Mouse (Mus musculus) embryonic facial prominence, embryonic 11.5 days (tissue): ENCODE results near the gene Dnajc2. TPM values are rescaled to one million over a fixed set of nuclear protein-coding genes. Genes with fewer than 3 reads are reported as not detected.
"Not testable (repeated sequence)": the region's sequence is repeated elsewhere in the genome, so short reads cannot be mapped to it uniquely, and the experiment has no call there.

ENCODE experiments used
- ATAC-seq: fragments of 200-750 bp; cut with Nextera tagmentation; replicated peaks from 2 replicates; pipeline ENCODE4 v1.8.0; 2017; ENCODE audit warnings: low read depth; ENCODE audit not compliant: insufficient number of reproducible peaks, low FRiP score, low TSS enrichment
- DNase-seq: peaks from one replicate; pipeline ENCODE4 v3.0.0-alpha.2; 2015; ENCODE audit warnings: low spot score
- H3K27ac ChIP-seq: fragments of 300-500 bp; sonication (generic); replicated peaks from 2 replicates; pipeline ENCODE4 v1.5.1; 2014; ENCODE audit warnings: mild to moderate bottlenecking, low read depth, low read length, control low read depth
- H3K27me3 ChIP-seq: fragments of 300-500 bp; sonication (generic); 2 replicates; pipeline ENCODE4 v1.6.1; 2014; ENCODE audit warnings: mild to moderate bottlenecking, low read length, moderate library complexity, mixed read lengths; ENCODE audit not compliant: control insufficient read depth, insufficient read depth
- H3K36me3 ChIP-seq: fragments of 300-500 bp; sonication (generic); replicated peaks from 2 replicates; pipeline ENCODE4 v1.6.1; 2014; ENCODE audit warnings: low read depth, mild to moderate bottlenecking, low read length, moderate library complexity, mixed read lengths; ENCODE audit not compliant: control insufficient read depth, insufficient read depth
- H3K4me1 ChIP-seq: fragments of 300-500 bp; sonication (generic); 2 replicates; pipeline ENCODE4 v1.6.1; 2014; ENCODE audit warnings: low read length, mixed read lengths; ENCODE audit not compliant: control insufficient read depth, insufficient read depth
- H3K4me2 ChIP-seq: fragments of 300-500 bp; sonication (generic); 2 replicates; pipeline ENCODE4 v1.6.1; 2014; ENCODE audit warnings: low read depth, mild to moderate bottlenecking, control low read depth, low read length, moderate library complexity
- H3K4me3 ChIP-seq: fragments of 300-500 bp; sonication (generic); 2 replicates; pipeline ENCODE4 v1.5.1; 2014; ENCODE audit warnings: low read depth, low read length, control low read depth
- H3K9ac ChIP-seq: fragments of 300-500 bp; sonication (generic); replicated peaks from 2 replicates; pipeline ENCODE4 v1.6.1; 2014; ENCODE audit warnings: mild to moderate bottlenecking, control low read depth, low read length
- H3K9me3 ChIP-seq: fragments of 300-500 bp; sonication (generic); replicated peaks from 2 replicates; pipeline ENCODE4 v1.6.1; 2016; ENCODE audit warnings: mild to moderate bottlenecking, low read length, inconsistent platforms, mixed read lengths; ENCODE audit not compliant: control insufficient read depth
- WGBS: fragments of 180-500 bp; shearing (Covaris S2); extraction: QIAGEN DNeasy Blood & Tissue Kit; methylation state at CpG from one replicate; pipeline ENCODE4 v1.1.7; 2014; 5-methylcytosine and 5-hydroxymethylcytosine counted together
- polyA plus RNA-seq: library from polyadenylated mRNA; unstranded; fragments of >200 nt; fragmentation: Nextera tagmentation; extraction: Ambion mirVana; gene quantifications from 2 replicates; pipeline ENCODE4 v1.2.1, GENCODE M21; 2014

The Dnajc2 gene
- polyA plus RNA-seq, 1 experiment from 2014 or later, result 111 TPM

GRCm38 (mm10) chr5:21708011-21708410 lies 77.0 kb downstream of the Dnajc2 start:
- not testable (repeated sequence) for H3K4me3 ChIP-seq, DNase-seq, H3K4me2 ChIP-seq, H3K4me1 ChIP-seq, H3K9me3 ChIP-seq, H3K27ac ChIP-seq, H3K9ac ChIP-seq, H3K27me3 ChIP-seq, H3K36me3 ChIP-seq, ATAC-seq
- WGBS, result 87% methylated on average over 8 of the region's 8 CpGs

Other genes starting within 250 kb of the Dnajc2 start
- 40.2 and 42.8 TPM in 2 replicates for gene Lrrc17, start 241.7 kb downstream of the Dnajc2 start, polyA plus RNA-seq
- 0.11 TPM in 2 replicates for gene Fbxl13, start 139.6 kb downstream of the Dnajc2 start, polyA plus RNA-seq
- 83.6 and 92.8 TPM in 2 replicates for gene Armc10, start 139.4 kb downstream of the Dnajc2 start, polyA plus RNA-seq
- gene Napepld, start 83.9 kb downstream of the Dnajc2 start, polyA plus RNA-seq, result 4.9 and 5.5 TPM in 2 replicates
- gene Pmpcb, start 48.1 kb downstream of the Dnajc2 start, polyA plus RNA-seq, result 101 and 108 TPM in 2 replicates
- gene Psmc2, start within 50 bp of the Dnajc2 start, polyA plus RNA-seq, result 252 and 265 TPM in 2 replicates
- gene Slc26a5, start 80.4 kb upstream of the Dnajc2 start, polyA plus RNA-seq, result 0.20 TPM in 1 of 2 replicates, not detected in the other